ENCODE assay signal across 8 mouse cellular contexts in the genomic region with DNA sequence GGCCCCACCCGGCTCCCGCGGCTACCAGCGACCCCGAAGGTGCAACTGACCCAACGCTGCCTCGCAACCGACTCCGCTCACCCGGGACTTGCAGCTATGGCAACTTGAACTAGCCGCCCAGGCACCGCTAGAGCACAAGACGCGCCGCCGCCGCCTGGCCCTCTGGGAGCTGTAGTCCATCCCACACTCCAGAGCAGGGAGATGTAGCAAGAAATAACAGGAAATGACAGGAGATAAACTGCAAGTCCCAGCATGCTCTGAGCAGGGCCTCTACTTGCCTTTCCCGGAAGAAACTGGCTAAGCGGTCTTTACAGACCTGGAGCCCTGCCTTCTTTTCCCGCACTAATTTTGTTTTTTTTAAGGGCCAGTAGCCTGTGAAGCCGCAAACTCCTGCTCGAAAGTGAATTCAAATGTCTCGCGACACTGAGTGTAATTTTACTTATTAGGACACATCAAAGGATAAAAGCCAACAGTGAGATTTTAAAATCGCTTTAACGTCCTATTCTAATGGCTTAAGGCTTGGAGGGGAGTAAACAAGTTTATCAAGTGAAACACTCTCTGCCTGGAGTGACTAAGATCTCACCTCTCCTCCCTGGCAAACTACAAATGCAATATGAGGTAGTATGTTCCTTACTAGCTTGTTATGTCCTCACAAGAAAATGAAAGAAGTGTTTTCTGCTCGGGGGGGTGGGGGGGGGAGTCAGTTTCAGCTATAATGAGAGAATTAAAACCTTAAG. TPM values are rescaled to one million over a fixed set of nuclear protein-coding genes. Genes with fewer than 3 reads are reported as not detected.
DNase-seq lines count a peak whose midpoint lies in the region; ATAC-seq lines count a peak whose summit lies in the region.

Gene Cep128 (minus strand): TSS at position 129 of the 737 bp plus-strand sequence.
Gene Tshr (plus strand): TSS at position 283 of the 737 bp plus-strand sequence.

- under 1% methylated on average over 27 of the region's 27 CpGs for WGBS in heart, embryonic 14.5 days
- WGBS in liver, embryonic 13.5 days (ENCODE audit: insufficient replicate concordance) = under 1% methylated on average over 27 of the region's 27 CpGs
- WGBS in stomach, embryonic 16.5 days = 1% methylated on average over 27 of the region's 27 CpGs

- H3K9me3 ChIP-seq in heart, embryonic 14.5 days (ENCODE audit: control insufficient read depth, low read length) = no peaks in the 10 kb centered on the region
- no peaks in the 10 kb centered on the region for H3K9me3 ChIP-seq in liver, embryonic 13.5 days (replicated peaks)
- no peaks in the 10 kb centered on the region for H3K9me3 ChIP-seq in stomach, embryonic 16.5 days (replicated peaks; ENCODE audit: control insufficient read depth, low read length)

- peak within 1 kb of the TSS; percentile 80 for H3K4me2 ChIP-seq in heart, embryonic 14.5 days (ENCODE audit: low read length)
- peak within 1 kb of the TSS; percentile 79 for H3K4me2 ChIP-seq in liver, embryonic 13.5 days
- H3K4me2 ChIP-seq in stomach, embryonic 16.5 days (ENCODE audit: low read depth, low read length) = peak within 1 kb of the TSS; percentile 92

- DNase-seq in c-Kit-negative CD71-positive TER-119-positive erythroid progenitor cells, embryonic 14.5 days (ENCODE audit: low read depth, low spot score) = peak; percentile 91
- peak; percentile 87 for DNase-seq in fibroblast of lung, adult 2 months (ENCODE audit: low read depth)
- DNase-seq in kidney, postnatal 14 days = peak; percentile 95
- DNase-seq in liver, embryonic 13.5 days = peak; percentile 92
- peak; percentile 90 for DNase-seq in neural tube, embryonic 10.5 days (ENCODE audit: extremely low spot score, low spot score)

- peak within 1 kb of the TSS; percentile 60 to 77 for H3K4me3 ChIP-seq in heart, embryonic 14.5 days (ENCODE audit: control insufficient read depth in 1 of 2, insufficient read depth in 1 of 2, low read depth in 1 of 2, low read length in 2 of 2)
- peak within 1 kb of the TSS; percentile 86 for H3K4me3 ChIP-seq in liver, embryonic 13.5 days (replicated peaks)
- H3K4me3 ChIP-seq in stomach, embryonic 16.5 days (replicated peaks; ENCODE audit: low read length) = peak within 1 kb of the TSS; percentile 79

- no peak within 1 kb of the TSS for H3K27ac ChIP-seq in heart, embryonic 14.5 days (replicated peaks in 1 of 2; ENCODE audit: control insufficient read depth in 1 of 2, insufficient read depth in 1 of 2, low read depth in 2 of 2, low read length in 2 of 2)
- peak within 1 kb of the TSS; percentile 87 for H3K27ac ChIP-seq in liver, embryonic 13.5 days
- no peak within 1 kb of the TSS for H3K27ac ChIP-seq in stomach, embryonic 16.5 days (ENCODE audit: low read length)

- H3K36me3 ChIP-seq in heart, embryonic 14.5 days (ENCODE audit: control insufficient read depth, insufficient read depth, low read length) = no peaks in the 10 kb centered on the region
- peaks cover 13% of the 10 kb centered on the region for H3K36me3 ChIP-seq in liver, embryonic 13.5 days
- H3K36me3 ChIP-seq in stomach, embryonic 16.5 days (ENCODE audit: control insufficient read depth, insufficient read depth, low read length) = no peaks in the 10 kb centered on the region

- H3K9ac ChIP-seq in heart, embryonic 14.5 days (ENCODE audit: low read length) = peak within 1 kb of the TSS; percentile 63
- H3K9ac ChIP-seq in liver, embryonic 13.5 days = peak within 1 kb of the TSS; percentile 90
- peak within 1 kb of the TSS; percentile 76 for H3K9ac ChIP-seq in stomach, embryonic 16.5 days (ENCODE audit: low read length)

- no peaks in the 10 kb centered on the region for H3K27me3 ChIP-seq in heart, embryonic 14.5 days (ENCODE audit: control insufficient read depth, insufficient read depth, low read length)
- H3K27me3 ChIP-seq in liver, embryonic 13.5 days = no peaks in the 10 kb centered on the region
- H3K27me3 ChIP-seq in stomach, embryonic 16.5 days (ENCODE audit: control insufficient read depth, insufficient read depth, low read length) = no peaks in the 10 kb centered on the region

- ATAC-seq in CD4-positive, CD25-positive, alpha-beta regulatory T cell, adult 4 months = peak; percentile 100
- ATAC-seq in heart, embryonic 14.5 days (ENCODE audit: insufficient number of reproducible peaks, insufficient read depth, low FRiP score, low read depth) = peak; percentile 100
- ATAC-seq in liver, embryonic 13.5 days (ENCODE audit: low read depth) = peak; percentile 100
- ATAC-seq in stomach, embryonic 16.5 days (ENCODE audit: insufficient read depth, low FRiP score) = peak; percentile 100

- H3K4me1 ChIP-seq in heart, embryonic 14.5 days (ENCODE audit: control insufficient read depth in 2 of 2, insufficient read depth in 2 of 2, low read length in 2 of 2) = peaks cover 0 to 5% of the 10 kb centered on the region in 2 experiments; a peak in 2 of 4 replicates
- peaks cover 38% of the 10 kb centered on the region for H3K4me1 ChIP-seq in liver, embryonic 13.5 days (replicated peaks)
- no peaks in the 10 kb centered on the region; the same call in none of the 2 replicates for H3K4me1 ChIP-seq in stomach, embryonic 16.5 days (ENCODE audit: control insufficient read depth, insufficient read depth, low read length)

RNA-seq across cellular contexts. Expression of gene Cep128, which starts in this region (rescaled TPM):
- 10 to 100 TPM in 1 of 2 experiments, 1 to 10 TPM in 1; 5.8 to 10.3 TPM for polyA plus RNA-seq in CD4-positive, CD25-positive, alpha-beta regulatory T cell, adult 4 months (2017; shearing (Covaris generic))
- 7.4 and 8.9 TPM in 2 replicates for polyA plus RNA-seq in heart, embryonic 14.5 days (2014; fragmentation: Nextera tagmentation; extraction: Ambion mirVana)
- polyA plus RNA-seq in liver, embryonic 13.5 days (2015; fragmentation: Nextera tagmentation; extraction: Ambion mirVana) = 9.0 and 11.0 TPM in 2 replicates
- 8.3 and 9.6 TPM in 2 replicates for polyA plus RNA-seq in stomach, embryonic 16.5 days (2015; fragmentation: Nextera tagmentation; extraction: Ambion mirVana)

RNA-seq across cellular contexts. Expression of gene Tshr, which starts in this region (rescaled TPM):
- polyA plus RNA-seq in CD4-positive, CD25-positive, alpha-beta regulatory T cell, adult 4 months (2017; shearing (Covaris generic)) = not detected
- polyA plus RNA-seq in heart, embryonic 14.5 days (2014; fragmentation: Nextera tagmentation; extraction: Ambion mirVana) = 0.04 TPM in 1 of 2 replicates, not detected in the other
- polyA plus RNA-seq in liver, embryonic 13.5 days (2015; fragmentation: Nextera tagmentation; extraction: Ambion mirVana) = 0.13 TPM in 1 of 2 replicates, not detected in the other
- 0.41 and 0.50 TPM in 2 replicates for polyA plus RNA-seq in stomach, embryonic 16.5 days (2015; fragmentation: Nextera tagmentation; extraction: Ambion mirVana)
